Mouse (Mus musculus) heart, embryonic 15.5 days (tissue): ENCODE data around the gene Arl8b. TPM values are rescaled to one million over a fixed set of nuclear protein-coding genes. Genes with fewer than 3 reads are reported as not detected.
"Not testable (repeated sequence)": the region's sequence is repeated elsewhere in the genome, so short reads cannot be mapped to it uniquely, and the experiment has no call there.

ENCODE experiments used
- ATAC-seq: fragments of 200-750 bp; cut with Nextera tagmentation; replicated peaks from 2 replicates; pipeline ENCODE4 v1.8.0; 2017; ENCODE audit warnings: low read depth, moderate TSS enrichment; ENCODE audit not compliant: insufficient number of reproducible peaks, insufficient read depth, low FRiP score
- H3K27ac ChIP-seq: fragments of 300-500 bp; sonication (generic); 2 replicates; pipeline ENCODE4 v1.5.1; 2015; ENCODE audit warnings: mild to moderate bottlenecking, inconsistent platforms
- H3K27me3 ChIP-seq: fragments of 300-500 bp; sonication (generic); 2 replicates; pipeline ENCODE4 v1.6.1; 2015; ENCODE audit warnings: inconsistent platforms
- H3K36me3 ChIP-seq: fragments of 300-500 bp; sonication (generic); 2 replicates; pipeline ENCODE4 v1.6.1; 2015; ENCODE audit warnings: mild to moderate bottlenecking, inconsistent platforms
- H3K4me1 ChIP-seq: fragments of 300-500 bp; sonication (generic); replicated peaks from 2 replicates; pipeline ENCODE4 v1.6.1; 2015; ENCODE audit warnings: inconsistent platforms
- H3K4me2 ChIP-seq: fragments of 300-500 bp; sonication (generic); 2 replicates; pipeline ENCODE4 v1.6.1; 2015; ENCODE audit warnings: inconsistent platforms, mild to moderate bottlenecking, moderate library complexity
- H3K4me3 ChIP-seq: fragments of 300-500 bp; sonication (generic); 2 replicates; pipeline ENCODE4 v1.5.1; 2015; ENCODE audit warnings: mild to moderate bottlenecking, inconsistent platforms
- H3K9ac ChIP-seq: fragments of 300-500 bp; sonication (generic); 2 replicates; pipeline ENCODE4 v1.6.1; 2015; ENCODE audit warnings: mild to moderate bottlenecking, inconsistent platforms
- H3K9me3 ChIP-seq: fragments of 300-500 bp; sonication (generic); replicated peaks from 2 replicates; pipeline ENCODE4 v1.6.1; 2016; ENCODE audit warnings: inconsistent platforms
- WGBS: fragments of 180-500 bp; shearing (Covaris S2); methylation state at CpG from one replicate; pipeline ENCODE4 v1.1.7; 2015; ENCODE audit warnings: mixed read lengths; 5-methylcytosine and 5-hydroxymethylcytosine counted together
- polyA plus RNA-seq: library from polyadenylated mRNA; unstranded; fragments of >200 nt; fragmentation: Nextera tagmentation; extraction: Ambion mirVana; gene quantifications from 2 replicates; pipeline ENCODE4 v1.2.1, GENCODE M21; 2015

The Arl8b gene
- polyA plus RNA-seq, 1 experiment from 2014 or later = 64.1 TPM

DNA sequence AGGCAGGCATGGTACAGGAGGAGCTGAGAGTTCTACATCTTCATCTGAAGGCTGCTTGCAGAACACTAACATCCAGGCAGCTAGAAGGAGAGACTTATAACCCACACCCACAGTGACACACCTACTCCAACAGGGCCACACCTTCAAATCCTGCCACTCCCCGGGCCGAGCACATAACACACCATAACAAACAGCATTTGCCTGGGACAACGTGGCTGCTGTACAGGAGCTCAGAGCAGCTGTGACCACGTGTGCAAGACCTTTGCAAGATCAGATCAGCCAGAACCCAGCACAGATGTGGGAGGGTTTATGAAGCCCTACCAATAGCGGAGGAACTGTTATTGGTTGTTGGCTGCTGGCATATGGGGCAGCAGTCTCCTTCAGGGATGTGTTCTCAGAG lies 83.4 kb downstream of the Arl8b start:
- H3K4me2 ChIP-seq = no peak overlapping the region
- H3K27ac ChIP-seq = no peak overlapping the region
- no peak overlapping the region for H3K4me3 ChIP-seq
- no peaks in the 10 kb centered on the region for H3K4me1 ChIP-seq
- no peak for ATAC-seq
- no peaks in the 10 kb centered on the region; the same call in 1 of the 2 replicates for H3K36me3 ChIP-seq
- 79% methylated on average over 5 of the region's 5 CpGs for WGBS
- H3K9ac ChIP-seq = no peak overlapping the region
- peaks cover 7% of the 10 kb centered on the region; the same call in 1 of the 2 replicates for H3K9me3 ChIP-seq
- no peaks in the 10 kb centered on the region for H3K27me3 ChIP-seq

DNA sequence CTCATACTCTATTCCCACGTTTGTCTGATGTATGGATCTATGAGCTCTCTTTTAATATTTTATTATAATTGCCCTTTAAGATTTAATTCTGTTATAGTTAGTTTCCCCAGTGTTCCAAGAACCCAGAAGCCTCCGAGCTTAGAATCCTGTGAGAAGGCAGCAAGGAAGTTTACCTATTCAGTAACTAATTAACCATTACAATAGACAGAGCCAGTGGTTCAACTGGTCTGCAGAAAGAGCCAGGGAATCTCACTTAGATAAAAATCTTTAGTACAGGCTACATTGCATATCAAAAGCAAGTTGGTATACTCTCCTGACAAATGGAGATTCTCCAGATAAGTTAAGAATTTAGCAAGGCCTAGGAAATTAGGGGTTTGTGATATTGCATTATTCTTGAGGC lies 86.1 kb downstream of the Arl8b start:
- WGBS = 55% methylated on average over 2 of the region's 2 CpGs
- ATAC-seq, H3K4me3 ChIP-seq: not testable (repeated sequence)

DNA sequence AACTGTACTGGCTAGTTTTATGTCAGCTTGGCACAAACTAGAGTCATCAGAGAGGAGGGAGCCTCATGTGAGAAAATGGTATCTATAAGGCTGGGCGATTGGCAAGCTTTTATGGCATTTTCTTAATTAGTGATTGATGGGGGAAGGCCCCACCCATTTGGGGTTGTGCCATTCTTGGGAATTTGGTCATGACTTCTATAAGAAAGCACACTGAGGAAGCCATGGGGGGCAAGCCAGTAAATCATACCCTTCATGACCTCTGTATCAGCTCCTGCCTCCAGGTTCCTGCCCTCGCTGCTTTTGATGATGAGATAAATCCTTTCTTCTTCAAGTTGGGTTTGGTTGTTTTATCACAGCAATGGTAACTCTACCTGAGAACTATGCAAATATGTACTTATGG lies 87.5 kb downstream of the Arl8b start:
- no peak for ATAC-seq
- Histone ChIP-seq H3K9ac (no peak overlapping the region), H3K9me3 (no peaks in the 10 kb centered on the region), H3K4me2 (no peak overlapping the region), H3K4me1 (no peaks in the 10 kb centered on the region), H3K4me3 (no peak overlapping the region), H3K36me3 (no peaks in the 10 kb centered on the region), H3K27me3 (no peaks in the 10 kb centered on the region), H3K27ac (no peak overlapping the region)
- 81% methylated on average over 2 of the region's 2 CpGs for WGBS

More for the DNA sequence above, 86.1 kb downstream of the Arl8b start:
- not testable (repeated sequence) for H3K9me3 ChIP-seq, H3K9ac ChIP-seq, H3K27ac ChIP-seq, H3K4me2 ChIP-seq, H3K4me1 ChIP-seq, H3K36me3 ChIP-seq, H3K27me3 ChIP-seq

DNA sequence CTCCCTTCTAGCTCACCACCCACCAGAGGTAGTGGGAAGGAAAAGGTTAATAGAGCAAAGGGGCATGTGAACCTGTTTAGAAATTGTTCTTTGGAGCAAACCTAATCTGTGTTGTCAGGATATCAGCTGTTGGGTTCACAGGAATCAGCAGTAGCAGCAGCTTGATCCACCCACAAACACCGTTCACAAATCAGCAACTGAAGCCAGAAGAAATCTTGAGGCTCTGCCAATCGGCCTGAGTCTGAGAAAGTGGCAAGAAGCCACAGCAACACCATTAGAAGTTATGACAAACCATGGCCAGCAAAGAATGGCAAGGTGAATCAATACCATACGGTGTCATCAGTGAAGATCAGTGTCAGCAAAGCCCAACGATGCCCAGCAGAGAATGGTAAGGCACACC lies 88.4 kb downstream of the Arl8b start:
- Histone ChIP-seq H3K4me3 (no peak overlapping the region), H3K27ac (no peak overlapping the region), H3K9me3 (no peaks in the 10 kb centered on the region), H3K9ac (no peak overlapping the region), H3K36me3 (no peaks in the 10 kb centered on the region), H3K4me2 (no peak overlapping the region), H3K27me3 (no peaks in the 10 kb centered on the region), H3K4me1 (no peaks in the 10 kb centered on the region)
- no peak for ATAC-seq
- 77% methylated on average over 4 of the region's 4 CpGs for WGBS

Other genes with a start within 250 kb of the Arl8b start
- gene Bhlhe40, start 122.5 kb upstream of the Arl8b start, polyA plus RNA-seq = 25.1 and 25.9 TPM in 2 replicates
- gene Edem1, start 45.5 kb downstream of the Arl8b start, polyA plus RNA-seq = 10.7 and 15.1 TPM in 2 replicates